In genomic region chr1:137802119-137802518, GRCm38 (mm10) we compare ENCODE assay signal across 22 mouse cellular contexts.
A peak's percentile ranks its signal among the peaks of the same experiment; 100 is the strongest.
DNase-seq lines count a peak whose midpoint lies in the region; ATAC-seq and TF ChIP-seq lines count a peak whose summit lies in the region.
"Had no signal": no experiment of that assay in that cellular context is flagged by ENCODE, and none has a peak within 500 bp of the region (broad histone marks: within the 10 kb centered on the region; RNA-seq: fewer than 3 reads in every experiment).

No protein-coding gene starts in this region.

- no peak for TF ChIP-seq CTCF in heart, postnatal 0 days (IDR thresholded peaks at IDR 0.05; ENCODE audit: low read depth)
- TF ChIP-seq CTCF in heart, adult 2 months (IDR thresholded peaks at IDR 0.05), result no peak

- peaks cover 27% of the 10 kb centered on the region for H3K4me1 ChIP-seq in heart, embryonic 13.5 days
- no peaks in the 10 kb centered on the region; the same call in 1 of the 2 replicates for H3K4me1 ChIP-seq in heart, postnatal 0 days (ENCODE audit: control insufficient read depth, insufficient read depth)
- no peaks in the 10 kb centered on the region for H3K4me1 ChIP-seq in heart, adult 2 months (ENCODE audit: control insufficient read depth, insufficient read depth, low read length)
- H3K4me1 ChIP-seq: embryonic facial prominence, embryonic 15.5 days; forebrain, embryonic 15.5 days; hindbrain, embryonic 12.5 days had no signal

- intact Hi-C loops in heart, postnatal 36 days (cut with DNase I), result no loop called here
- intact Hi-C loops in heart, adult 2 months (cut with DNase I), result no loop called here

- ATAC-seq in heart, embryonic 13.5 days (ENCODE audit: extremely low read depth, insufficient number of reproducible peaks, low FRiP score, low TSS enrichment), result no peak
- ATAC-seq in heart, postnatal 0 days (ENCODE audit: insufficient read depth, low read depth), result peak; percentile 83; the same call in 1 of the 2 replicates
- ATAC-seq: activated CD4-positive, CD25-positive, alpha-beta regulatory T cell, adult 4 months; forebrain, embryonic 15.5 days; hindbrain, embryonic 16.5 days; inflammation-experienced regulatory T-cells, adult 6 months; intestine, postnatal 0 days; Patski had no signal

- TF ChIP-seq POLR2A in heart, adult 2 months (IDR thresholded peaks at IDR 0.05; ENCODE audit: insufficient read depth, low read depth, low read length), result no peak

- no peaks in the 10 kb centered on the region for H3K27me3 ChIP-seq in heart, embryonic 13.5 days (replicated peaks)
- H3K27me3 ChIP-seq in heart, postnatal 0 days (ENCODE audit: control insufficient read depth, insufficient read depth, low read length), result no peaks in the 10 kb centered on the region
- H3K27me3 ChIP-seq in heart, adult 2 months (ENCODE audit: control insufficient read depth, insufficient read depth, low read length), result no peaks in the 10 kb centered on the region
- H3K27me3 ChIP-seq: embryonic facial prominence, embryonic 15.5 days; forebrain, embryonic 15.5 days; hindbrain, embryonic 12.5 days; Patski had no signal

- no peaks in the 10 kb centered on the region for H3K36me3 ChIP-seq in heart, embryonic 13.5 days
- H3K36me3 ChIP-seq in heart, postnatal 0 days (replicated peaks; ENCODE audit: control insufficient read depth, insufficient read depth, low read length), result no peaks in the 10 kb centered on the region
- H3K36me3 ChIP-seq in heart, adult 2 months (ENCODE audit: control insufficient read depth, insufficient read depth, low read length), result no peaks in the 10 kb centered on the region
- H3K36me3 ChIP-seq: embryonic facial prominence, embryonic 15.5 days; forebrain, embryonic 15.5 days; hindbrain, embryonic 12.5 days had no signal

- no peak overlapping the region for H3K9ac ChIP-seq in heart, embryonic 13.5 days
- no peak overlapping the region for H3K9ac ChIP-seq in heart, postnatal 0 days (replicated peaks; ENCODE audit: low read depth, low read length)
- H3K9ac ChIP-seq in heart, adult 2 months (ENCODE audit: low read depth, low read length), result no peak overlapping the region
- H3K9ac ChIP-seq: embryonic facial prominence, embryonic 15.5 days; forebrain, embryonic 15.5 days; hindbrain, embryonic 12.5 days had no signal

- H3K9me3 ChIP-seq in heart, embryonic 13.5 days, result no peaks in the 10 kb centered on the region
- no peaks in the 10 kb centered on the region for H3K9me3 ChIP-seq in heart, postnatal 0 days (replicated peaks; ENCODE audit: control insufficient read depth, low read length)
- H3K9me3 ChIP-seq: embryonic facial prominence, embryonic 15.5 days; forebrain, embryonic 15.5 days; hindbrain, embryonic 12.5 days had no signal

- no peak overlapping the region for H3K4me2 ChIP-seq in heart, embryonic 13.5 days
- H3K4me2 ChIP-seq in heart, postnatal 0 days (ENCODE audit: low read depth, low read length), result 0 out of 2 replicates have a peak overlapping the region, but pooled peaks have one; percentile 23
- H3K4me2 ChIP-seq: embryonic facial prominence, embryonic 15.5 days; forebrain, embryonic 15.5 days; hindbrain, embryonic 12.5 days had no signal

- no peaks in the 10 kb centered on the region for H3K79me2 ChIP-seq in heart, adult 2 months (replicated peaks; ENCODE audit: control insufficient read depth, insufficient read depth, low read length)

- no peak overlapping the region for H3K4me3 ChIP-seq in heart, embryonic 13.5 days
- no peak overlapping the region for H3K4me3 ChIP-seq in heart, postnatal 0 days (ENCODE audit: low read depth, low read length)
- no peak overlapping the region for H3K4me3 ChIP-seq in heart, adult 2 months
- H3K4me3 ChIP-seq: embryonic facial prominence, embryonic 15.5 days; forebrain, embryonic 15.5 days; hindbrain, embryonic 12.5 days had no signal

- DNase-seq in embryo, embryonic 11 days, result peak; percentile 7
- DNase-seq in embryo, embryonic 9.5 days (ENCODE audit: extremely low spot score), result no peak
- no peak for DNase-seq in heart, postnatal 36 days
- DNase-seq in heart, postnatal 0 days (ENCODE audit: low spot score), result peak; percentile 52
- no peak for DNase-seq in heart, adult 2 months
- peak; percentile 4 for DNase-seq in lung, postnatal 36 days
- no peak for DNase-seq in lung, postnatal 14 days
- DNase-seq: adrenal gland, postnatal 25 days; cerebellum, adult 18-20 months; cerebellum, adult 9-11 months; cerebellum, postnatal 36 days; gastrocnemius, postnatal 10 days; kidney, adult 8-10 months had no signal

- WGBS in heart, embryonic 13.5 days, result 25% methylated on average over 4 of the region's 4 CpGs
- WGBS in heart, postnatal 0 days, result 19% methylated on average over 4 of the region's 4 CpGs
- 44% methylated on average over 4 of the region's 4 CpGs for WGBS in heart, adult 2 months

- H3K27ac ChIP-seq in heart, embryonic 13.5 days (replicated peaks), result peak overlapping the region; percentile 77
- H3K27ac ChIP-seq in heart, postnatal 0 days (ENCODE audit: low read depth), result no peak overlapping the region; the same call in 1 of the 2 replicates
- H3K27ac ChIP-seq in heart, adult 2 months, result no peak overlapping the region
- H3K27ac ChIP-seq: embryonic facial prominence, embryonic 15.5 days; forebrain, embryonic 15.5 days; hindbrain, embryonic 12.5 days had no signal

- TF ChIP-seq EP300 in heart, postnatal 0 days (IDR thresholded peaks at IDR 0.05; ENCODE audit: low read depth), result no peak
- no peak for TF ChIP-seq EP300 in heart, adult 2 months (IDR thresholded peaks at IDR 0.05; ENCODE audit: insufficient read depth, low read depth, low read length)

Comparison
In these comparisons a context has a peak if more than half of its experiments do, and no peak if none do; other contexts are left out.
1. DNase-seq: peak in embryo, embryonic 11 days (single experiment), heart, postnatal 0 days (single experiment) and lung, postnatal 36 days (single experiment); none in embryo, embryonic 9.5 days (single experiment), heart, postnatal 36 days (0 of 2), heart, adult 2 months (0 of 2) and lung, postnatal 14 days (single experiment).